Mouse (Mus musculus) kidney, postnatal 0 days (tissue): ENCODE results near the gene Serpinc1. TPM values are rescaled to one million over a fixed set of nuclear protein-coding genes. Genes with fewer than 3 reads are reported as not detected.
"Not testable (repeated sequence)": the region's sequence is repeated elsewhere in the genome, so short reads cannot be mapped to it uniquely, and the experiment has no call there.

ENCODE experiments used
- ATAC-seq: fragments of 200-750 bp; cut with Nextera tagmentation; replicated peaks from 2 replicates; pipeline ENCODE4 v1.8.0; 2017; ENCODE audit warnings: low read depth, moderate number of reproducible peaks, moderate TSS enrichment, moderate library complexity; ENCODE audit not compliant: low FRiP score
- DNase-seq: peaks from one replicate; pipeline ENCODE4 v3.0.0-alpha.2; 2016; ENCODE audit warnings: low spot score
- H3K27ac ChIP-seq: fragments of 300-500 bp; sonication (generic); 2 replicates; pipeline ENCODE4 v1.5.1; 2014; ENCODE audit warnings: mild to moderate bottlenecking
- H3K27me3 ChIP-seq: fragments of 300-500 bp; sonication (generic); 2 replicates; pipeline ENCODE4 v1.6.1; 2014; ENCODE audit warnings: low read length, mixed read lengths; ENCODE audit not compliant: insufficient read depth
- H3K36me3 ChIP-seq: fragments of 300-500 bp; sonication (generic); 2 replicates; pipeline ENCODE4 v1.6.1; 2014; ENCODE audit warnings: low read length, mixed read lengths; ENCODE audit not compliant: insufficient read depth
- H3K4me1 ChIP-seq: fragments of 300-500 bp; sonication (generic); replicated peaks from 2 replicates; pipeline ENCODE4 v1.6.1; 2014; ENCODE audit warnings: antibody characterized with exemption, low read length, mixed read lengths; ENCODE audit not compliant: insufficient read depth
- H3K4me2 ChIP-seq: fragments of 300-500 bp; sonication (generic); 2 replicates; pipeline ENCODE4 v1.6.1; 2014; ENCODE audit warnings: mild to moderate bottlenecking, low read length, moderate library complexity, mixed read lengths
- H3K4me3 ChIP-seq: fragments of 300-500 bp; sonication (generic); replicated peaks from 2 replicates; pipeline ENCODE4 v1.5.1; 2014; ENCODE audit warnings: low read depth, low read length
- H3K9ac ChIP-seq: fragments of 300-500 bp; sonication (generic); 2 replicates; pipeline ENCODE4 v1.6.1; 2014; ENCODE audit warnings: low read depth, low read length
- H3K9me3 ChIP-seq: fragments of 300-500 bp; sonication (generic); replicated peaks from 2 replicates; pipeline ENCODE4 v1.6.1; 2016; ENCODE audit warnings: low read length, inconsistent platforms, mixed read lengths
- CTCF ChIP-seq: IDR thresholded peaks from 2 replicates; pipeline ENCODE4 v1.5.1; 2016; ENCODE audit warnings: antibody characterized with exemption, low read depth, mild to moderate bottlenecking, moderate library complexity
- WGBS: fragments of 180-500 bp; shearing (Covaris S2); extraction: QIAGEN DNeasy Blood & Tissue Kit; methylation state at CpG from one replicate; pipeline ENCODE4 v1.1.7; 2014; 5-methylcytosine and 5-hydroxymethylcytosine counted together
- polyA plus RNA-seq: library from polyadenylated mRNA; unstranded; fragments of >200 nt; fragmentation: Nextera tagmentation; extraction: Ambion mirVana; gene quantifications from 2 replicates; pipeline ENCODE4 v1.2.1, GENCODE M21; 2015

The Serpinc1 gene
- polyA plus RNA-seq, 1 experiment from 2014 or later, result 1.8 TPM

DNA sequence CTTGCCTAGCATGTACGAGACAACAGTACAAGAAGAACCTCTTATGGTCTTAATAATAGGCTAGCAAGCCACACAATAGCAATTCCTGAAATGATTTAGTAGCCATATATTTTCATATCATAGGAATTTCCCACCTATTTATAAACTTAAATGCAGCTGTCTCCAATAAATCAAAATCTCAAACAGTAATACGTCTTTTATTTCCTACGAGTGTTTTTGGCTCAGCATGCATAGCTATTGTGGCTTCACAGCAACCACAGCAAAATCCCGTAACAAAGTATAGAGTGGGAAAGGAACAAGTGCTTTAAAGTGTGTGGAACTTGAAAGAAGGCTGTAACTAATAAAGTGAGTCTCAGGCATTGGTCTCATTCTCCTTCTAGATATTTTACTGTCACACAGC is 32.1 kb downstream of the Serpinc1 start:
- ATAC-seq (no peak), DNase-seq (no peak)
- H3K4me1 ChIP-seq, result no peaks in the 10 kb centered on the region
- H3K27me3 ChIP-seq, result no peaks in the 10 kb centered on the region
- 62% methylated on average over 4 of the region's 4 CpGs for WGBS
- H3K27ac ChIP-seq, result no peak overlapping the region
- no peak overlapping the region for H3K4me3 ChIP-seq
- TF ChIP-seq CTCF, result no peak
- H3K9ac ChIP-seq, result no peak overlapping the region
- no peak overlapping the region for H3K4me2 ChIP-seq
- H3K9me3 ChIP-seq, result no peaks in the 10 kb centered on the region
- peaks cover 6% of the 10 kb centered on the region; the same call in 1 of the 2 replicates for H3K36me3 ChIP-seq

DNA sequence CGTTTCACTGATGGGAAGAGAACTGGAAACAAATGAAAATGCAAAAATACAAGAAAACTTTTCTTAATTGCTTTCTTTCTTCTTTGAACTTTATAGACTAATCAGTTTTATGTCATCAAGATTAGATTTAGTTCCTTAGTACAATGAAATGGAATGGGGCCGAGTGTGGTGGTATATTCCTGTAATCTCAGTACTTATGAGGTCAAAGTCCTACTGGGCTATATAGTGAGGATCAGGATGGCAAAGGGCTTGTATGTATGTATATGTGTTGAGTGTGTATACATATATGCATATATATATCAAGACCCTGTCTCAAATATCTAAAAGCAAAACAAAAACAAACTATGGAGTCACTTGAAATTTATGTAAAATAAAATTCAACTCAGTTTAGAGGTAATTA is 38.0 kb downstream of the Serpinc1 start:
- ATAC-seq, result no peak
- WGBS, result 89% methylated on average over 2 of the region's 2 CpGs
- no peak for DNase-seq
- H3K27me3 ChIP-seq, result no peaks in the 10 kb centered on the region
- H3K4me1 ChIP-seq, result no peaks in the 10 kb centered on the region
- H3K9ac ChIP-seq, result no peak overlapping the region
- no peak for TF ChIP-seq CTCF
- H3K27ac ChIP-seq, result no peak overlapping the region
- no peak overlapping the region for H3K4me2 ChIP-seq
- H3K9me3 ChIP-seq, result no peaks in the 10 kb centered on the region
- no peak overlapping the region for H3K4me3 ChIP-seq
- peaks cover 26% of the 10 kb centered on the region for H3K36me3 ChIP-seq

DNA sequence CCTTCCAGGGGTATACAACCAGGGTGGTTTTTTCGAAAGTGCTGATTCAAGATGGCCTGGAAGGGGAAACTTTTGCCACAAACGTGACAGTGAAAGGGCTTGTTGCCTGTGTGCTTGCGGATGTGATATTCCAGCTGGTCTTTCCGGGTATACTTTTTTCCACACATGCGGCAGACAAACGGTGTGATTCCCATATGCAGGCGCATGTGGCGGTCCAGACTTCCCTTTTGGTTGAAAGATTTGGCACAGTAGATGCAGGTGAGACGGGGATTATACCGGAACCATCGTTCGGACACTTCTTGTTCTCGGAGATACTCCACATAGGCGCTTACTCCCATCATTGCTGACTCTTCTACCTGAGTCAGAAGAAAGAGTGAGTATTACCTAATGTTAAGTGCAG is 41.7 kb downstream of the Serpinc1 start:
- no peak overlapping the region for H3K27ac ChIP-seq
- no peak overlapping the region for H3K9ac ChIP-seq
- DNase-seq, result no peak
- no peaks in the 10 kb centered on the region for H3K4me1 ChIP-seq
- no peak for TF ChIP-seq CTCF
- H3K4me3 ChIP-seq, result no peak overlapping the region
- no peaks in the 10 kb centered on the region for H3K9me3 ChIP-seq
- 94% methylated on average over 14 of the region's 14 CpGs for WGBS
- peaks cover 20% of the 10 kb centered on the region for H3K36me3 ChIP-seq
- no peaks in the 10 kb centered on the region for H3K27me3 ChIP-seq
- ATAC-seq, result no peak
- no peak overlapping the region for H3K4me2 ChIP-seq

DNA sequence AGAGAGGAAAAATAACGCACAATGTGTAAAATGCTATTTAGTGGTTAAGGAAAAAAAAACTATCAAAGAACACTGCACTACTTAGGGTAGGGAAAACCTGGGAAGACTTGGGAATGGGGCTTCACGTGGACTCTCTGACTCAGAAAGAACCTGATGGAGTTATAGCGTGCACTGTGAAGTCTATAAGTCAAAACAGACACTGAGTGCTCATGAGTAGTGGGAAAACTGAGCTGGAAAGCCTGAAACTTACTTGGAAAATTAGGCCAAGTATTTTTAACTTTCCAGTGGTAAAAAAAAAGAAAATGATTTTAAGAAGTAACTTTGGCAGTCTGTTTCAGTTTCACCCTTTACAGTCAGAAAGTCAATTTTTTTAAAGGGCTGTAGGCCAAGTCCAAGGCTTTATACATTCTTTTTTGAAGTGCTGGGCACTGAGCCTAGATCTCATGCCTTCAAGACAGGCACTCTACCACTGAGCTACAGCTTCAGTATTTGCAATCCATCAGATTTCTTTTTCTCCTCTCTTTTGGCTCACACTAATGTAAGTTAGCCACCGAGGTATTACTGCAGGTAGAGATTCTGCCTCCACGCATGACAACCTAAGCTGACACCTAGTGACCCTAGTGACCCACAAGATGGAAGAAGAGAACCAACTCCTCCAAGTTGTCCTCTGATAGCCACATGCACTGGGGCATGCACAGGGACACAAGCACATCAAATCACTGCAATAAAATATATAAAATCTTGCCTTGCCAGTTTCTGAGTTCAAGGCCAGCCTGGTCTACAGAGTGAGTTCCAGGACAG is 47.2 kb downstream of the Serpinc1 start:
- no peaks in the 10 kb centered on the region for H3K27me3 ChIP-seq
- peak; percentile 57 for DNase-seq
- H3K4me2 ChIP-seq, result no peak overlapping the region
- no peak overlapping the region for H3K27ac ChIP-seq
- ATAC-seq, result no peak
- H3K4me1 ChIP-seq, result no peaks in the 10 kb centered on the region
- peaks cover 8% of the 10 kb centered on the region; the same call in 1 of the 2 replicates for H3K36me3 ChIP-seq
- H3K9me3 ChIP-seq, result no peaks in the 10 kb centered on the region
- no peak for TF ChIP-seq CTCF
- 69% methylated on average over 5 of the region's 5 CpGs for WGBS
- H3K4me3 ChIP-seq, result no peak overlapping the region
- H3K9ac ChIP-seq, result no peak overlapping the region

DNA sequence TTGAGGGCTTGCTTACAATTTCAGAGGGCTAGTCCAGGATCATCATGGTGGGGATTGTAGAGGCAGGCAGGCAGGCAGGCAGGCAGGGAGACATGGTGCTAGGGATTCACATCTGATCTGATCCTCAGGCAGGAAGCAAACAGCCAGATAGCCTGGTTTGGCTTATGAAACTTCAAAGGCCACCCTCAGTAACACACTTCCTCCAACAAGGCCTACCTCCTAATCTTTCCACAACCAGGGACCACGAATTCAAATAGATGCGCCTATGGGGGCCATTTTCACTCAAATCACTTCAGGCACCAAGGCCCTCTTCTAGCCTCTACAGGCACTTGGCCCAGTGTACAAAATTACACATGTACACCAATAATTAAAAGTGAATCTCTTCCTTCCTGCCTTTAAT is 48.8 kb downstream of the Serpinc1 start:
- 96% methylated on average over 2 of the region's 2 CpGs for WGBS

DNA sequence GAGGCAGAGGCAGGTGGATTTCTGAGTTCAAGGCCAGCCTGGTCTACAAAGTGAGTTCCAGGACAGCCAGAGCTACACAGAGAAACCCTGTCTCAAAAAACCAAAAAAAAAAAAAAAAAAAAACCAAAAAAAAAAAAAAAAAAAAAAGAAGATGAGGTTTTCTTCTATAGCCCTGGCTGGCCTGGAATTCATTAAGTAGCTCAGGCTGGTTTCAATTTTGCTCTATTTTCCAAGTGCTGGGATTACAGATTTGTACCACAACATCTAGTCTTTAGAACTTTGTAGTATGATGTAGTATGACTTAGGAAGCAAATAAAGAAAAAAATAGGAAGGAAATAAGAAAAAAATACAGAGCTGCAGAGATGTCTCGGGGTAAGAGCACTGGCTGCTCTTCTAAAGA is 50.0 kb downstream of the Serpinc1 start:
- H3K27ac ChIP-seq, DNase-seq, H3K4me2 ChIP-seq, H3K4me1 ChIP-seq, H3K9ac ChIP-seq, H3K9me3 ChIP-seq, H3K27me3 ChIP-seq, H3K4me3 ChIP-seq, ATAC-seq: not testable (repeated sequence)
- peaks cover 15% of the 10 kb centered on the region for H3K36me3 ChIP-seq
- WGBS, result 86% methylated on average over 1 of the region's 1 CpGs

More for the DNA sequence above, 48.8 kb downstream of the Serpinc1 start:
- Histone ChIP-seq H3K4me1 (no peaks in the 10 kb centered on the region), H3K9ac (no peak overlapping the region), H3K27me3 (no peaks in the 10 kb centered on the region), H3K27ac (no peak overlapping the region), H3K9me3 (no peaks in the 10 kb centered on the region), H3K4me2 (no peak overlapping the region), H3K36me3 (peaks cover 15% of the 10 kb centered on the region), H3K4me3 (no peak overlapping the region)
- TF ChIP-seq CTCF, result no peak
- no peak for DNase-seq
- ATAC-seq, result no peak

DNA sequence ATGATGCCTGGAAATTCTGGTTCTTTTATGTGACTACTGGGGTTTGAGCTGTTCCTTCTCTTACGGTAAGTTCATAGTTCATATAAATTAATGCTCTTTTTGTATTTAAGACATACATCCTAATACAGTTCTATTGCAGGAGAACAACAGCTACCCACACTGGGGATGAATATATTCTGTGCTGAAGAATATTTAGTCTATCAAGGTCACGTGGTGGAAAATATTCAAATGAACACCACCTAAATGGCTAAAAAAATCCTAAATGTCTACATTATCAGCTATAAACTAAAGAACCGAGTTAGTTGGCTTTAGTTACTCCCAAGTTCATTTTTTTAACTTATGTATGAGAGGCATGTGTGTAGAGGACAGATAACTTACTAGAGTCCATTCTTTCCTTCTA is 51.7 kb downstream of the Serpinc1 start:
- H3K27ac ChIP-seq, result no peak overlapping the region
- peaks cover 15% of the 10 kb centered on the region for H3K36me3 ChIP-seq
- no peaks in the 10 kb centered on the region for H3K9me3 ChIP-seq
- no peaks in the 10 kb centered on the region for H3K27me3 ChIP-seq
- TF ChIP-seq CTCF, result no peak
- 94% methylated on average over 3 of the region's 3 CpGs for WGBS
- no peak overlapping the region for H3K9ac ChIP-seq
- DNase-seq (no peak), ATAC-seq (no peak)
- H3K4me1 ChIP-seq, result no peaks in the 10 kb centered on the region
- H3K4me3 ChIP-seq, result no peak overlapping the region
- H3K4me2 ChIP-seq, result no peak overlapping the region
